Mouse (Mus musculus): ENCODE results near the gene Mrrf.

GRCm38 (mm10) chr2:36222168-36222848 lies 86.1 kb downstream of the Mrrf start:
- no peak for TF ChIP-seq CTCF (IDR thresholded peaks at IDR 0.05; ENCODE audit: borderline replicate concordance, insufficient read depth, low read length)
- TF ChIP-seq POLR2A (IDR thresholded peaks at IDR 0.05; ENCODE audit: low read depth, low read length), result no peak

Measured in embryonic fibroblast, embryonic 13.5 days (primary cell).